Mouse (Mus musculus): ENCODE data around the gene Soga3.

- TF ChIP-seq CTCF (IDR thresholded peaks at IDR 0.05; ENCODE audit: control insufficient read depth, insufficient read depth, insufficient read length) (no peak), MYOD1 (IDR thresholded peaks at IDR 0.05; ENCODE audit: control insufficient read depth, insufficient read length, low read depth) (no peak), MAX (IDR thresholded peaks at IDR 0.05) (no peak)
Measured at GRCm38 (mm10) chr10:29155304-29155703, 11.7 kb downstream of the Soga3 start.

Data from C2C12 (cell line).